ENCODE assay signal across 11 mouse cellular contexts in genomic region chr12:71009769-71010168, GRCm38 (mm10). TPM values are rescaled to one million over a fixed set of nuclear protein-coding genes. Genes with fewer than 3 reads are reported as not detected.
DNase-seq lines count a peak whose midpoint lies in the region; ATAC-seq and TF ChIP-seq lines count a peak whose summit lies in the region.
"Had no signal": no experiment of that assay in that cellular context is flagged by ENCODE, and none has a peak within 500 bp of the region (broad histone marks: within the 10 kb centered on the region; RNA-seq: fewer than 3 reads in every experiment).

No protein-coding gene starts in this region.

- no peak for TF ChIP-seq CTCF in kidney, postnatal 0 days (IDR thresholded peaks at IDR 0.05; ENCODE audit: low read depth)

- no peak overlapping the region for H3K4me3 ChIP-seq in kidney, postnatal 0 days (replicated peaks; ENCODE audit: low read depth, low read length)
- no peak overlapping the region for H3K4me3 ChIP-seq in forebrain, embryonic 11.5 days (ENCODE audit: low read depth, low read length)
- H3K4me3 ChIP-seq: hindbrain, embryonic 13.5 days; lung, embryonic 15.5 days had no signal

- no peak overlapping the region for H3K27ac ChIP-seq in kidney, postnatal 0 days
- no peak overlapping the region for H3K27ac ChIP-seq in forebrain, embryonic 11.5 days (ENCODE audit: low read depth, low read length)
- H3K27ac ChIP-seq: hindbrain, embryonic 13.5 days; lung, embryonic 15.5 days had no signal

- no peaks in the 10 kb centered on the region for H3K9me3 ChIP-seq in kidney, postnatal 0 days (replicated peaks; ENCODE audit: low read length)
- H3K9me3 ChIP-seq in forebrain, embryonic 11.5 days (ENCODE audit: control insufficient read depth, low read length) = no peaks in the 10 kb centered on the region
- H3K9me3 ChIP-seq: hindbrain, embryonic 13.5 days; lung, embryonic 15.5 days had no signal

- no peak overlapping the region for H3K9ac ChIP-seq in kidney, postnatal 0 days (ENCODE audit: low read depth, low read length)
- no peak overlapping the region for H3K9ac ChIP-seq in forebrain, embryonic 11.5 days (ENCODE audit: low read length)
- H3K9ac ChIP-seq: hindbrain, embryonic 13.5 days; lung, embryonic 15.5 days had no signal

- H3K4me2 ChIP-seq in kidney, postnatal 0 days (ENCODE audit: low read length) = no peak overlapping the region
- H3K4me2 ChIP-seq in forebrain, embryonic 11.5 days (ENCODE audit: low read depth, low read length, severe bottlenecking) = no peak overlapping the region
- H3K4me2 ChIP-seq: hindbrain, embryonic 13.5 days; lung, embryonic 15.5 days had no signal

- peak; percentile 57; the same call in 1 of the 2 replicates for ATAC-seq in kidney, postnatal 0 days (replicated peaks; ENCODE audit: low FRiP score, low read depth)
- ATAC-seq in forebrain, embryonic 11.5 days (replicated peaks; ENCODE audit: low FRiP score) = no peak
- ATAC-seq: Patski had no signal

- WGBS in kidney, postnatal 0 days = 31% methylated on average over 4 of the region's 4 CpGs
- WGBS in forebrain, embryonic 11.5 days = 73% methylated on average over 4 of the region's 4 CpGs

- DNase-seq in urinary bladder, postnatal 14 days (ENCODE audit: low spot score) = peak; percentile 17
- DNase-seq in urinary bladder, postnatal 4 days (ENCODE audit: low spot score in 2 of 2) = no peak
- DNase-seq in heart, adult 8-10 months (ENCODE audit: low spot score) = peak; percentile 77
- DNase-seq in kidney, postnatal 0 days (ENCODE audit: low spot score) = peak; percentile 65
- DNase-seq in forebrain, embryonic 11.5 days (ENCODE audit: low spot score) = no peak
- no peak for DNase-seq in testis, postnatal 14 days (ENCODE audit: low spot score)
- DNase-seq in adipocyte (ENCODE audit: low spot score) = no peak
- DNase-seq: cerebellum, adult 2 months had no signal

- peaks cover 11% of the 10 kb centered on the region; the same call in 1 of the 2 replicates for H3K4me1 ChIP-seq in kidney, postnatal 0 days (replicated peaks; ENCODE audit: insufficient read depth, low read length)
- H3K4me1 ChIP-seq in forebrain, embryonic 11.5 days (replicated peaks; ENCODE audit: control insufficient read depth, insufficient read depth, low read length) = peaks cover 5% of the 10 kb centered on the region; the same call in 1 of the 2 replicates

- H3K36me3 ChIP-seq in kidney, postnatal 0 days (ENCODE audit: insufficient read depth, low read length) = peaks cover 37% of the 10 kb centered on the region; the same call in 1 of the 2 replicates
- H3K36me3 ChIP-seq in forebrain, embryonic 11.5 days (ENCODE audit: control insufficient read depth, insufficient read depth, low read length) = peaks cover 12% of the 10 kb centered on the region; the same call in 1 of the 2 replicates

- H3K27me3 ChIP-seq in kidney, postnatal 0 days (ENCODE audit: insufficient read depth, low read length) = no peaks in the 10 kb centered on the region
- no peaks in the 10 kb centered on the region for H3K27me3 ChIP-seq in forebrain, embryonic 11.5 days (ENCODE audit: control insufficient read depth, insufficient read depth, low read length)
- H3K27me3 ChIP-seq: hindbrain, embryonic 13.5 days; lung, embryonic 15.5 days; Patski had no signal

RNA-seq across cellular contexts. Expression of gene Arid4a, which starts 6.0 kb away (rescaled TPM):
- 10 to 100 TPM; 11.1 to 15.3 (median 13.1) TPM for total RNA-seq in heart, adult 8-10 months (2022)
- polyA plus RNA-seq in kidney, postnatal 0 days (2015; fragmentation: Nextera tagmentation; extraction: Ambion mirVana) = 32.4 and 32.6 TPM in 2 replicates
- 35.7 and 38.1 TPM in 2 replicates for polyA plus RNA-seq in forebrain, embryonic 11.5 days (2014; fragmentation: Nextera tagmentation; extraction: Ambion mirVana)

RNA-seq across cellular contexts. Expression of gene Psma3, which starts 35.3 kb away (rescaled TPM):
- 100 to 1,000 TPM; 168 to 195 (median 176) TPM for total RNA-seq in heart, adult 8-10 months (2022)
- 606 and 634 TPM in 2 replicates for polyA plus RNA-seq in kidney, postnatal 0 days (2015; fragmentation: Nextera tagmentation; extraction: Ambion mirVana)
- polyA plus RNA-seq in forebrain, embryonic 11.5 days (2014; fragmentation: Nextera tagmentation; extraction: Ambion mirVana) = 502 and 601 TPM in 2 replicates

Comparison
In these comparisons a context has a peak if more than half of its experiments do, and no peak if none do; other contexts are left out.
1. DNase-seq: peak in urinary bladder, postnatal 14 days (single experiment), heart, adult 8-10 months (single experiment) and kidney, postnatal 0 days (single experiment); none in urinary bladder, postnatal 4 days (0 of 2), forebrain, embryonic 11.5 days (single experiment), testis, postnatal 14 days (single experiment) and adipocyte (single experiment).